Mouse (Mus musculus) heart, embryonic 12.5 days (tissue): Measurements from ENCODE around the gene Fcamr. TPM values are rescaled to one million over a fixed set of nuclear protein-coding genes. Genes with fewer than 3 reads are reported as not detected.

Source experiments
- ATAC-seq: fragments of 200-750 bp; cut with Nextera tagmentation; 2 replicates; pipeline ENCODE4 v1.8.0; 2017; ENCODE audit warnings: moderate TSS enrichment, moderate library complexity; ENCODE audit not compliant: insufficient number of reproducible peaks, low FRiP score
- H3K27ac ChIP-seq: fragments of 300-500 bp; sonication (generic); 2 replicates; pipeline ENCODE4 v1.5.1; 2016; ENCODE audit warnings: mild to moderate bottlenecking, moderate library complexity; ENCODE audit not compliant: poor library complexity, severe bottlenecking
- H3K27me3 ChIP-seq: fragments of 300-500 bp; sonication (generic); replicated peaks from 2 replicates; pipeline ENCODE4 v1.6.1; 2016; ENCODE audit warnings: mild to moderate bottlenecking, moderate library complexity
- H3K36me3 ChIP-seq: fragments of 300-500 bp; sonication (generic); 2 replicates; pipeline ENCODE4 v1.6.1; 2016; ENCODE audit warnings: mild to moderate bottlenecking, moderate library complexity
- H3K4me1 ChIP-seq: fragments of 300-500 bp; sonication (generic); replicated peaks from 2 replicates; pipeline ENCODE4 v1.6.1; 2016; ENCODE audit warnings: mild to moderate bottlenecking
- H3K4me2 ChIP-seq: fragments of 300-500 bp; sonication (generic); 2 replicates; pipeline ENCODE4 v1.6.1; 2016; ENCODE audit warnings: mild to moderate bottlenecking, moderate library complexity
- H3K4me3 ChIP-seq: fragments of 300-500 bp; sonication (generic); 2 replicates; pipeline ENCODE4 v1.5.1; 2016; ENCODE audit warnings: mild to moderate bottlenecking
- H3K9ac ChIP-seq: fragments of 300-500 bp; sonication (generic); 2 replicates; pipeline ENCODE4 v1.6.1; 2016; ENCODE audit warnings: mild to moderate bottlenecking, moderate library complexity
- H3K9me3 ChIP-seq: fragments of 300-500 bp; sonication (generic); replicated peaks from 2 replicates; pipeline ENCODE4 v1.6.1; 2016; ENCODE audit warnings: mild to moderate bottlenecking, moderate library complexity
- WGBS: fragments of 180-500 bp; shearing (Covaris S2); methylation state at CpG from one replicate; pipeline ENCODE4 v1.1.7; 2016; 5-methylcytosine and 5-hydroxymethylcytosine counted together
- polyA plus RNA-seq: library from polyadenylated mRNA; unstranded; fragments of >200 nt; fragmentation: Nextera tagmentation; extraction: Ambion mirVana; gene quantifications from 2 replicates; pipeline ENCODE4 v1.2.1, GENCODE M21; 2016

Gene Fcamr
- polyA plus RNA-seq, result 0.15 and 0.21 TPM in 2 replicates

GRCm38 (mm10) chr1:130800602-130801001, at the start of gene Fcamr:
Gene Fcamr (plus strand): TSS chr1:130800902.
- 71% methylated on average over 8 of the region's 8 CpGs for WGBS
- no peak within 1 kb of the TSS for H3K9ac ChIP-seq
- ATAC-seq, result no peak

GRCm38 (mm10) chr1:130759689-130760088, 41.0 kb upstream of the Fcamr start:
- ATAC-seq, result no peak
- Histone ChIP-seq H3K4me1 (peaks cover 7% of the 10 kb centered on the region), H3K27ac (no peak overlapping the region), H3K9ac (no peak overlapping the region), H3K27me3 (no peaks in the 10 kb centered on the region), H3K9me3 (no peaks in the 10 kb centered on the region), H3K4me2 (no peak overlapping the region), H3K4me3 (no peak overlapping the region), H3K36me3 (no peaks in the 10 kb centered on the region)
- WGBS, result 32% methylated on average over 9 of the region's 9 CpGs

More at GRCm38 (mm10) chr1:130800602-130801001, at the start of gene Fcamr:
- no peak within 1 kb of the TSS for H3K27ac ChIP-seq
- no peak within 1 kb of the TSS for H3K4me2 ChIP-seq
- H3K9me3 ChIP-seq, result no peaks in the 10 kb centered on the region
- no peaks in the 10 kb centered on the region for H3K36me3 ChIP-seq
- H3K4me1 ChIP-seq, result peaks cover 29% of the 10 kb centered on the region
- H3K4me3 ChIP-seq, result no peak within 1 kb of the TSS
- 0 out of 2 replicates have a peak, but pooled peaks cover 11% of the 10 kb centered on the region for H3K27me3 ChIP-seq

GRCm38 (mm10) chr1:130761597-130761996, 39.1 kb upstream of the Fcamr start:
- no peak overlapping the region for H3K4me3 ChIP-seq
- ATAC-seq, result no peak
- no peaks in the 10 kb centered on the region for H3K27me3 ChIP-seq
- WGBS, result 84% methylated on average over 1 of the region's 1 CpGs
- H3K9ac ChIP-seq, result no peak overlapping the region
- peaks cover 7% of the 10 kb centered on the region for H3K4me1 ChIP-seq
- H3K27ac ChIP-seq, result no peak overlapping the region
- H3K36me3 ChIP-seq, result no peaks in the 10 kb centered on the region
- no peak overlapping the region for H3K4me2 ChIP-seq
- H3K9me3 ChIP-seq, result no peaks in the 10 kb centered on the region

DNA sequence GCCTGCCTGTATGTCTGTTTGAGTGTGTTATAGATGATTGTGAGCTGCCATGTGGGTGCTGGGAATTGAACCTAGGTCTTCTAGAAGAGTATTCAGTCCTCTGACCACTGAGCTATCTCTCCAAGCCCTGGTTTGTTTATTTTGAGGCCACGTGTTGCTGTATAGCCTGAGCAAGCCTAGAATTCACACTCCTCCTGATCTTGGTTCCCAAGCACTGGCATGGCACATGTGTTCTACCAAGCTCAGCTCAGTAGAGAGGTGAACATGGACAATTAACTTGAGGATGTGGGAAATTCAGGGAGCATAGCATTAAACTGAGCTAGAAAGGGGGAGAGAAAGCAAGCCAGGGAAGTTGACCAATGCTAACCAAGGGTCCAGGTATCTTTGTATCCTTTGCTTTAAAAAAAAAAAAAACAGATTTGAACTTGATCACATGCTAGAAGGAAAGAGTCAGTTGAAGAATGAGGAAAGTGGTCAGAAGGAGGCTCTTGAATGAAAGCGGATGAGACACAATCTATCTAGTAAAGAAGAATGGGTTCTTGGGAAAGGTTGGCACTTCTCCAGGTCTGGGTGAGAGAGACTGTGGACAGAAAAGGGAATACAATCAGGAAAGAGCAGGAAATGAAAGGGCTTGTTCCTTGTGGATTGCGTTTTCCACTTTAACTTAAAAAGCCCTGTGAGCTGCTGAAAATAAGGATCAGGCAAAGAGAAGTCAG, 38.5 kb upstream of the Fcamr start:
- no peak overlapping the region for H3K4me2 ChIP-seq
- H3K9ac ChIP-seq, result no peak overlapping the region
- H3K9me3 ChIP-seq, result no peaks in the 10 kb centered on the region
- peaks cover 7% of the 10 kb centered on the region for H3K4me1 ChIP-seq
- no peak overlapping the region for H3K4me3 ChIP-seq
- 64% methylated on average over 3 of the region's 3 CpGs for WGBS
- H3K36me3 ChIP-seq, result no peaks in the 10 kb centered on the region
- ATAC-seq, result no peak
- no peak overlapping the region for H3K27ac ChIP-seq
- no peaks in the 10 kb centered on the region for H3K27me3 ChIP-seq

DNA sequence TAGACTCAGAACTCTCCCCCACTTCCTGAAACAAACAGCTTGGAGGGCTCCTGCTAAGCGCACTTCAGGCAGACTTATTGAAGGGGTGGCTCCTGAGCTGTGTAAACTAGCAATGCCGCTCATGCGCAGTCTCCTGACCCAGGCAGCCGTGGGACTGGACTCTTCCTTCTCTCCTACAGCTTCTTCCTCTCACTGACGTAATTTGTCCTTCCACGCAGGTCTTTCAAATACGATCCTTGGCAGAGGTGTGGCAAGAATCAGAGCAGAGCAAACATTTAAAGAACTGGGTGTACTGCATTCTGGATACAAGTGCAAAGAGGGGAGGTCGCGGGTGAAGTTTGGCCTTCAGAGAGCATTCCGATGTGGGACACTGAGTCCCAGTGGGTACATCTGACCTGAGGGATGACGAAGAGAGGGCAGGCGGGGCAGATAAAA, 36.7 kb upstream of the Fcamr start:
- Histone ChIP-seq H3K4me1 (peaks cover 7% of the 10 kb centered on the region), H3K27me3 (no peaks in the 10 kb centered on the region), H3K27ac (no peak overlapping the region), H3K4me3 (no peak overlapping the region), H3K9me3 (no peaks in the 10 kb centered on the region), H3K9ac (no peak overlapping the region), H3K36me3 (no peaks in the 10 kb centered on the region), H3K4me2 (no peak overlapping the region)
- no peak for ATAC-seq
- 77% methylated on average over 12 of the region's 12 CpGs for WGBS

GRCm38 (mm10) chr1:130767066-130767465, 33.6 kb upstream of the Fcamr start:
- no peak overlapping the region for H3K4me3 ChIP-seq
- H3K36me3 ChIP-seq, result no peaks in the 10 kb centered on the region
- no peak overlapping the region for H3K9ac ChIP-seq
- no peaks in the 10 kb centered on the region for H3K4me1 ChIP-seq
- H3K27ac ChIP-seq, result no peak overlapping the region
- H3K9me3 ChIP-seq, result no peaks in the 10 kb centered on the region
- no peak for ATAC-seq
- 81% methylated on average over 5 of the region's 5 CpGs for WGBS
- H3K4me2 ChIP-seq, result no peak overlapping the region
- H3K27me3 ChIP-seq, result 0 out of 2 replicates have a peak, but pooled peaks cover 2% of the 10 kb centered on the region

- Histone ChIP-seq H3K4me2 (no peak overlapping the region), H3K27me3 (0 out of 2 replicates have a peak, but pooled peaks cover 2% of the 10 kb centered on the region), H3K4me1 (no peaks in the 10 kb centered on the region), H3K27ac (no peak overlapping the region), H3K36me3 (no peaks in the 10 kb centered on the region), H3K9ac (no peak overlapping the region), H3K4me3 (no peak overlapping the region), H3K9me3 (no peaks in the 10 kb centered on the region)
- ATAC-seq, result no peak
- WGBS, result 82% methylated on average over 2 of the region's 2 CpGs
These were observed 30.8 kb upstream of the Fcamr start for GRCm38 (mm10) chr1:130769925-130770324.

DNA sequence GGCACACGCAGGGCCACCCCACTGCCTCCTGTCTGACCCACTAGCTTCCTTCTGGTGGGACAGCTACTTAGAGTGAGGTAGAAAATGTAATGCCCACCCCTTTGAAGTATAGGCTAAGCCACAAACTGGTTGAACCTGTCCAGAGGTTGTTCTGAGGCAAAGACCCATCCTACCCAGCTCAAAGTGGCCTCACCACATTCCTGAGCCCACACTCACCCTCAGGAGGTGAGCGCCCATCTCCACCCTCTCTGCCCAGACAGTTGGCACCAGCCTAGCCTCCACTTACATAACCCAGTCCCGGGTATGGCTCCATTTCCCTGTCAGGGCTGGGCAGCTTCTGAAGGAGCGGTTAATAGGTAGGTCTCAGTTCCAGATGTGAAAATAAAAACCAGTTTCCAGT, 30.2 kb upstream of the Fcamr start:
- 74% methylated on average over 4 of the region's 4 CpGs for WGBS
- H3K9ac ChIP-seq, result no peak overlapping the region
- H3K4me2 ChIP-seq, result no peak overlapping the region
- H3K9me3 ChIP-seq, result no peaks in the 10 kb centered on the region
- no peak for ATAC-seq
- 0 out of 2 replicates have a peak, but pooled peaks cover 2% of the 10 kb centered on the region for H3K27me3 ChIP-seq
- H3K4me1 ChIP-seq, result no peaks in the 10 kb centered on the region
- H3K27ac ChIP-seq, result no peak overlapping the region
- no peak overlapping the region for H3K4me3 ChIP-seq
- no peaks in the 10 kb centered on the region for H3K36me3 ChIP-seq

GRCm38 (mm10) chr1:130770981-130771494, 29.7 kb upstream of the Fcamr start:
- Histone ChIP-seq H3K9me3 (no peaks in the 10 kb centered on the region), H3K27ac (no peak overlapping the region), H3K4me1 (no peaks in the 10 kb centered on the region), H3K36me3 (no peaks in the 10 kb centered on the region), H3K9ac (no peak overlapping the region), H3K4me2 (no peak overlapping the region), H3K27me3 (0 out of 2 replicates have a peak, but pooled peaks cover 2% of the 10 kb centered on the region), H3K4me3 (no peak overlapping the region)
- no peak for ATAC-seq
- WGBS, result 70% methylated on average over 3 of the region's 3 CpGs

DNA sequence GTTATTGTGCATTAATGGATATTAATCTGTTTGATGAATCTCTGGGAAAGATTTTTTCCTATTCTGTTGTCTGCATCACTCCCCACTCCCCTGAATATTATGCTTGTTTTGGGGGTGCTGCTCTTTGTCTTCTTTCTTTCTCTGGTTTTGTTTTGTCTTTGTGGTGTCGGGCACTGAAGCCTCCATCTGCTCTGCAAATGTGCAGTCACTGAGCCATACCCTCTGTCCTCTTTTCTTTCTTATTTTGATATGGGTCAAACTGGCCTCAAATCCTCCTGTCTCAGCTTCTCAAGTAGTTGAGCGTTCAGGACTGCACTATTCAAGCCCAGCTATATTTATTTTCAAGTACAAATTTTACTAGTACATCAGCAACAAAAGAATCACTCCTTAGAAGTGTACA, 25.5 kb upstream of the Fcamr start:
- Histone ChIP-seq H3K4me2 (no peak overlapping the region), H3K4me3 (no peak overlapping the region), H3K4me1 (no peaks in the 10 kb centered on the region), H3K36me3 (no peaks in the 10 kb centered on the region), H3K27ac (no peak overlapping the region), H3K9ac (no peak overlapping the region), H3K27me3 (no peaks in the 10 kb centered on the region), H3K9me3 (no peaks in the 10 kb centered on the region)
- no peak for ATAC-seq
- WGBS, result 79% methylated on average over 2 of the region's 2 CpGs

GRCm38 (mm10) chr1:130775691-130776331, 24.9 kb upstream of the Fcamr start:
- WGBS, result 65% methylated on average over 7 of the region's 7 CpGs
- no peaks in the 10 kb centered on the region for H3K9me3 ChIP-seq
- H3K36me3 ChIP-seq, result no peaks in the 10 kb centered on the region
- H3K9ac ChIP-seq, result no peak overlapping the region
- H3K4me2 ChIP-seq, result no peak overlapping the region
- no peak overlapping the region for H3K4me3 ChIP-seq
- no peak overlapping the region for H3K27ac ChIP-seq
- ATAC-seq, result no peak
- H3K27me3 ChIP-seq, result no peaks in the 10 kb centered on the region
- H3K4me1 ChIP-seq, result no peaks in the 10 kb centered on the region
